Mouse (Mus musculus) heart, adult 8-10 months (tissue): ENCODE measurements around the gene 4933405O20Rik. TPM values are rescaled to one million over a fixed set of nuclear protein-coding genes. Genes with fewer than 3 reads are reported as not detected.

Experiments used
- DNase-seq: peaks from one replicate; pipeline ENCODE4 v3.0.0; 2022; ENCODE audit warnings: low spot score
- total RNA-seq, 4 experiments: library from RNA; stranded (reverse); gene quantifications; 2 replicates each; pipeline ENCODE4 v1.2.4; 2022

The 4933405O20Rik gene
- not detected for total RNA-seq

- no peak for DNase-seq
Observed at GRCm38 (mm10) chr7:50598890-50599289, at the start of gene 4933405O20Rik. Gene 4933405O20Rik, plus strand, starts transcription at chr7:50599190.

- DNase-seq, result no peak
Observed at GRCm38 (mm10) chr7:50549572-50549971, 49.4 kb upstream of the 4933405O20Rik start.

GRCm38 (mm10) chr7:50551426-50551825 is 47.6 kb upstream of the 4933405O20Rik start:
- DNase-seq, result no peak

GRCm38 (mm10) chr7:50562708-50563107 is 36.3 kb upstream of the 4933405O20Rik start:
- DNase-seq, result no peak

- DNase-seq, result no peak
Observed at GRCm38 (mm10) chr7:50573841-50574240, 25.1 kb upstream of the 4933405O20Rik start.

DNA sequence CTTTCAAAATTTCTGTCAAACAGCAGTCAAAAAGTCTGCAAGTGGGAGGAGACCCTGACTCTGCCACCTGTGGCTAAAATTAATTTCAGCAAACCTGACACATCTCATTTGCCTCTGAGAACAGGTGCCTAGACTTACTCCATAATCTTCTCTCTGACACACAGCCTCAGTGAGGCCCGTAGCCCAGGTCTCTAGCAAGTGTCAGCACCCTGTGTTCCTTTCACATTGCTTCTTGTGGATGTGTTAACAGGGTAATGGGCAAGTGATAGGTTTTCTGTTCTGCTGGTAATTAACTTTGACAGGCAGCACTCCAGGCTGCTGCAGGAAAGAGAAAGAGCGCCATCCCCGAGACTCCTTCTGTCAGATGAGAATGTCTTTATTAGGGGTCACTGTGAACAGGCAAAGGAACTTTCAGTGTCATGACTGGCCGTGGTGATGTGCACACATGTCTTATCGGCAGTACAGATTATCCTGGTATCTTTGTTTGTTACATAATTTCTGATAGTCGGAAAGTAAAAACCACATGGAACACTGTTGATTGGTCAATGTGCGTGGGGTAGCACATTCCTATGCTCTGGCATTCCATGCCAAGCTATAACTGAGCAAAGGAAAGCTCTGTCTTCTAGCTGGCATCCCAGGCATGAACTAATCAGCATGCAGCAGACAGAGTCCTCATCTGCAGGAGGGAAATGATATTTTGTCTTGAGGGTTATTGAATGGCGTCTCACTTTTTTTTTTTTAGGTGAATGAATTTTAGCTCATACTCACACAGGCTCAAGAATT is 10.2 kb upstream of the 4933405O20Rik start:
- DNase-seq, result no peak

- DNase-seq, result no peak
Observed at GRCm38 (mm10) chr7:50614101-50614500, 15.1 kb downstream of the 4933405O20Rik start.

DNA sequence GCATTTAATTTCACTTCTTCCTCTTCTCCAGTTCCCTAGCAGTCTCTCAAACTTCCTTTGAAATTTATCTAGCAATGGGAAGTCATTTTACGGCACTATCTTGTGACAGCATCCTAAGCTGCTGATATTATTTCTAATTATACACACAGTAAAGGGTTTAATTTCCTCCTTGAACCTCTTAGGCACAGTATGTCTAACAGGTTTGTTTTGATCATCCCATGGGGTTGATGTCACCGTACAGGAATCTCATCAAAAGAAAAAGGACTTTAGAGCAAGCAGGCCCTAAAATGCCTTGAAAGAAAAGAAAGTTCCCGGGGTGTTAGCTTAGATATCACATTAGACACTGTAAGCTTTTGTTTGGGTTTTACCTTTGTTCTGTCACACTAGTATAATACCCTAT is 30.2 kb downstream of the 4933405O20Rik start:
- no peak for DNase-seq

DNA sequence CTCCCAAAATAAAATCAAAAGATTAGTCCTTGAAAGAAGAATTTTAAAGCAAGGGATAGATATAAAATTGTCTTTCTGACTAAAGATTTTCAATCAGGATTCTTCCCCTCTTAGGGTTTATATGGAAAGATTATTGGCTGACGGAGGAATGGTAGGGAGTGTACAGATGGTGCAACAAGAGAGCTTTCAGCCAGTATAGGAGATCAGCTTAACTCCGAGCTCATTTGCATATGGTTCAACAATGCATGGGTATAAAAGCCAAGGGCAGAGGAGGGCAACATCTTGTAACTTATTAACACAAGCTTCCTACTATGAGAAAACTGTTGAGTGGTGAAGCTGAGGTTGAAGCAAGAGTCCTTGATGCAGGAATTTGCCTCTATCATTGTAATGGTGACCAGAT is 34.2 kb downstream of the 4933405O20Rik start:
- DNase-seq, result no peak
